In genomic region chr4:100922816-100923554, GRCm38 (mm10) we compare ENCODE assay signal across 13 mouse cellular contexts.
DNase-seq lines count a peak whose midpoint lies in the region; ATAC-seq lines count a peak whose summit lies in the region.
"Had no signal": no experiment of that assay in that cellular context is flagged by ENCODE, and none has a peak within 500 bp of the region (broad histone marks: within the 10 kb centered on the region; RNA-seq: fewer than 3 reads in every experiment).

No protein-coding gene starts in this region.

- no peaks in the 10 kb centered on the region for H3K9me3 ChIP-seq in forebrain, embryonic 16.5 days (ENCODE audit: control insufficient read depth, low read length)
- H3K9me3 ChIP-seq: forebrain, embryonic 10.5 days; G1E had no signal

- no peaks in the 10 kb centered on the region for H3K36me3 ChIP-seq in forebrain, embryonic 16.5 days (ENCODE audit: control insufficient read depth, insufficient read depth)
- H3K36me3 ChIP-seq: G1E had no signal

- peak; percentile 39 for DNase-seq in adrenal gland, postnatal 14 days
- no peak for DNase-seq in adrenal gland, adult 2 months
- peak; percentile 51 for DNase-seq in gonadal fat pad, adult 2 months (ENCODE audit: low read depth)
- DNase-seq in kidney, postnatal 36 days: peak; percentile 63 to 73
- DNase-seq in lung, postnatal 14 days: peak; percentile 71
- no peak for DNase-seq in ovary, postnatal 36 days (ENCODE audit: low spot score)
- DNase-seq: cerebellum, adult 11-12 months had no signal

- WGBS in forebrain, embryonic 16.5 days: 79% methylated on average over 11 of the region's 11 CpGs

- H3K27me3 ChIP-seq in forebrain, embryonic 16.5 days (replicated peaks; ENCODE audit: control insufficient read depth, insufficient read depth, low read length): no peaks in the 10 kb centered on the region

- no peak for ATAC-seq in erythroid progenitor cell, adult 5-6 weeks (replicated peaks; ENCODE audit: low FRiP score, poor library complexity, severe bottlenecking)
- no peak for ATAC-seq in forebrain, embryonic 16.5 days

- no peak overlapping the region for H3K4me2 ChIP-seq in forebrain, embryonic 16.5 days (ENCODE audit: low read length)

- peaks cover 5% of the 10 kb centered on the region; the same call in 1 of the 2 replicates for H3K4me1 ChIP-seq in forebrain, embryonic 16.5 days (replicated peaks; ENCODE audit: control insufficient read depth, insufficient read depth, low read length)

- H3K27ac ChIP-seq in forebrain, embryonic 16.5 days (ENCODE audit: low read length): no peak overlapping the region
- H3K27ac ChIP-seq: forebrain, embryonic 10.5 days; left cerebral cortex, adult 2 months; macrophage had no signal

- no peak overlapping the region for H3K9ac ChIP-seq in forebrain, embryonic 16.5 days (replicated peaks; ENCODE audit: low read depth, low read length)

- no peak overlapping the region for H3K4me3 ChIP-seq in forebrain, embryonic 16.5 days (replicated peaks; ENCODE audit: low read length)
- H3K4me3 ChIP-seq: forebrain, embryonic 10.5 days; left cerebral cortex, adult 2 months had no signal

Comparison
In these comparisons a context has a peak if more than half of its experiments do, and no peak if none do; other contexts are left out.
1. DNase-seq: peak in adrenal gland, postnatal 14 days (single experiment), gonadal fat pad, adult 2 months (single experiment), kidney, postnatal 36 days (2 of 2) and lung, postnatal 14 days (single experiment); none in adrenal gland, adult 2 months (single experiment) and ovary, postnatal 36 days (single experiment).